Mouse (Mus musculus) common myeloid progenitor, adult 5-6 weeks (primary cell): ENCODE measurements around the gene Cacnb1. TPM values are rescaled to one million over a fixed set of nuclear protein-coding genes. Genes with fewer than 3 reads are reported as not detected.

Experiments
- ATAC-seq: replicated peaks from 2 replicates; pipeline ENCODE4 v1.8.0; 2016; ENCODE audit warnings: low read depth, mild to moderate bottlenecking, moderate TSS enrichment, inconsistent platforms; ENCODE audit not compliant: poor library complexity, severe bottlenecking
- total RNA-seq: library from RNA; stranded (forward); fragments of 200-1000, 187-1606 nt; gene quantifications from 2 replicates; pipeline ENCODE4 v1.2.3, GENCODE M21; 2017

Gene Cacnb1
- total RNA-seq: not detected in 2 replicates

DNA sequence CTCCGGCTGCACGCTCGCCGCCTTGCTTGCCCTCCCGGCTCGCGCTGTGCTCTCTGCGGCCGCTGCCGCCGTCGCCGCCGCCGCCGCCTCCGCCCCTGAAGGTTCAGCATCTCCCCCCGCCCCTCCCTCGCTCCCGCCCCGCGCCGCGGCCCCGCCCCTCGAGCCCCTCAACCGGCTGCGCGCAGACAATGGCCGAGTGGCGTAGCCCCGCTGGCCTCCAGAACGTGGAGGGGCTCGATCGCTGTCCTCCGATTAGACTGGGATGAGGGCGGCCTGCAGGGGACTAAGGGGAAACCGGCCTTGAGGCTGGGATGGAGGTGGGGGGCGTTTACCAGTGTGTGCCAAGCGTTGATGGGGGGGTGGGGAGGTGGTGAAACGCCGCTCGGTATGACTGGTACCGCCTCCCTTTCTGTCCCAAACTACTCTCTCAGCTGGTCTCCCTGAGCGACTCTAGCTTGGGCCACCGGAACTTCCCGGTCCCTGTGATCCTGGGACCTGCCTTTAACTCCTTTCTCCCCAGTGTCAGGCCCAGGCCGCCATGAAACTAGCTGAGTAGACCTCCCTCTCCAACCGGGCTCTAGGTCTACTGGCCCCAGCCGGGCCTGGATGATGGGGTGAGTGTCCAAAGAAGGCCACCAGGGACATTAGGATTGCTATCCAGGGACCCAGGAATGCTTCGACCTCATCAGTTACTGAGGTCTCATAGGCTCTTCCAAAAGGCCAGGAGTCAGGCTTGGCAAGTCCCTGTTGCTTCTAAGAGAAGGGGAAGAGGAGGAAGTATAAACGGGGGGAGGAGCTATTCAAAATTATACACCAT, at the start of gene Cacnb1:
Gene Cacnb1 (minus strand): TSS at position 480 of the 817 bp plus-strand sequence.
- ATAC-seq: 0 out of 2 replicates have a peak, but pooled peaks have one; percentile 7

DNA sequence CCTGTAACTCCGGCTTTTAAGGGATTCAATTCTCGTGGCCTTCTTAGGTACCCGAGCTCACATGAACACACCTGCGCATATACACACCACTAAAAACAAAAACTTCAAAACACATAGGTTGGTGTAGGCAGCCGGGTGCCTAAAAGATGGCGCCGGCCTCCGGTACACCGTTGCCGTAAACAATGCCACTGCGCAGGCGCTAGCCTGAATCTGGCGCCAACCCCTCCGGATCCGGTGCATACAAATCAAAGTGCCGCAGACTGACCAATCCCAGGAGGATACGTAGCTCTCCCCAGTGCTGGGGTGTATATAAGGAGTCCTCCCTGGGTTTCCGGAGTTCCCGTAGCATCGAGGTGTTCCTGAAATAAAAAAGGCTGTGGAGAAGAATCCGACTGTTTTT, 44.4 kb upstream of the Cacnb1 start:
- ATAC-seq: no peak

DNA sequence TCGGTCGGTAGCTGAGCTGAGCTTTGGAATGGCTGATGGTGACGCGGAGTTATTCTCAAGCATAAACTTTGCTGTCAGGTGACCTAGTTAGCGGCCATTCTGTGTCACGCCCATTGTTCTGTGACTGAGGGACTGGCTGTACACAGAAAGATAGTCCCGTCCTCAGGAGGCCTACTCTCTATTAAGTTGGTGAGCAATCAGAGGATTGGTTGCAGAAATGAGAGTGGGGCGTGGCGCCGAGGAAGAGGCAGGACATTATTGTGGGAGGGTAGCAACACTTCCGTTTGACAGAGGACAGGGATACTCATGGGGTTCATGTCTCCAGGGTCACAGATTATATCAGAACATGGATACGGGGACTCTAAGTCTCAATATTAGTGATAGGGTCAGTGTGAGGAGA, 43.4 kb upstream of the Cacnb1 start:
- no peak for ATAC-seq

DNA sequence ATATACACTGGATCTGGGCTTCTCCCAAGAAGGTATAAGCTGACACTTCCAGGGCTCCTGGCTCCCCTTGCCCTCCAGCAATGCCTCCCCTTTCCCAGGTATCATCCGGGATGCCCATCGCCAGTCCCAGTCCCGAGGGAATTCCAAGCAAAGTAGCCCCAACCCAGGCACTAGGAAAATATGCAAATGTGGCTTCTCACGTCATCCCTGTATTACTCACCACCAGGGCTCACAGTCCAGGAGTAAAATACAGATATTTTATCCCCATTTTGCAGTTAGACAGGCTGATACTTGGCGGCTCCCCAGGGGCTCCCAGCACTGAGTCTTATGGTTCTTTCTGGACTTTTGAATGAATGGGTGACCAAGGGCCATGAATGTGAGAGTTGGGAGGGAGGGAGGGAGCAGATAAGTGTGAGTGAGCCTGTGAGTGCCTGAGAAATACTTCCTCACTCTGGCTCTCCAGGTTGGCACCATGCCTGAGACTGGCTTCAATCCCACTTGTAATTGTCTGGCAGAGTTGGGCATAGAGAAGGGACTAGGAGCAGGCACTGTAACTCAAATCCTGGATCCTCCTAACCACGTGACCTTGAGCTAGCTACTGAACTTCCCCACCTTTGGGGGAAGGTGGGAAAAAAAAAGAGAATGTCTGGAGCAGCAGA, 39.2 kb upstream of the Cacnb1 start:
- no peak for ATAC-seq

DNA sequence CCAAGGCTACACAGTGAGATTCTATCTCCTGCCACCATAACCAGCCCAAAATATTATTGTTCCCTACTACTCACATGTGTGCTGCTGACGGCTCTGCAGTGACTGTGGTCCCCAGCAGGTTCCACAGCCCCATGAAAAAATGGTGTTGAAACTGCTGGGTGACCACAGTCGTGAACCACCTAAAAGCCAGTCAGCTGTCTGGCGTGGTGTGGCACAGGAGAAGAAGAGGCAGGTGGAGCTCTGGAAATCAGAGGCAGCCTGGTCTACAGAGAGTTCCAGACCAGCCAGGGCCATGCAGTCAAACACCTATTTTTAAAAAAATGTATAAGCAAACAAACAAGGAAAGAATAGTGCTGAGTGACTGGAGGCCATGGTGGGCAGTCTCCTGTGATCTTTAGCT, 38.6 kb upstream of the Cacnb1 start:
- ATAC-seq: no peak

DNA sequence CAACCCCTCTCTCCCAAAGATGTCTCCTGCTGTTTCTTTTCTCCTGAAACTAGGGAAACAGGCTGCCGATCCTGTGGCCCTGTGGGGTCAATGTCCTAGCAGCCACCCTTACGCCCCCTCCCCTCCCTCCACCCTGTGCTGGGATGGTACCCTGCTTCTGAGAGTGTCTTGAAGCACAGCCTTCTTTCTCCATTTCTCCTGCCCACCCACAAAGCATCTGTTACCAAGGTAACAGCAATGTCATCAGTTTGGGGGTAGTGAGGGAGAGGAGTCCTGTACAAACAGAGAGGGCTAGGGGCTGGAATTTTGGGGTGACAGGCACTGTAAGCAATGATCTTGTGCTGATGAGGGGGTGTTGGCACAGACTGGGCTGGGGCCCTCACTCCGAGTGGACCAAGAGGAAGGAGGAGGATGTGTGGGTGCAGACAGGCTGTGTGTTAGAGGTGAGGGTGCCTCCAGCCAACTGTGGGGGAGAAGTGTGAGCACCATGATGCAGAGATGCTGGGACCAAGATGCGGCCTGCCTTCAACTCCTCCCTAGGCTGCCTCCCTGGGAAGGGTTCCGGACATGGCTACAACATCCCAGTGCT, 37.4 kb upstream of the Cacnb1 start:
- no peak for ATAC-seq

DNA sequence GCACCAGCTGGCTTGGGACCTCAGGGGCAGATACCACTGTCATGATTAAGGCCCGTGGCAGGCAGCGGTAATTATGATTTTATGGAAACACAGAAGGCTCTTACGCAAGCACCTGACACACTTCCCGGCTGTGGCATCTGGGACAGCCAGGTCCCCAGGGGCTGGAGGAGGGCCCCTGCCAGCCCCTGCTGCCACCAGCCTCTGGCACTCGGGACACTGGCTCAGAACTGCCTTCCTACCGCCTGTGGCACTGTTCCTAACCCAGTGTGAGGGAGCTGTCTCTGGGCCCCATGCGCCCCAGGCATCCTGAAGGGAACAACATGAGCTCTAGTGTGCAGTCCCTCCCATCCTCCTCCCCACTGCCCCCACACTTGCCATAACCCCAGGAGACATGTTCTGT, 36.8 kb upstream of the Cacnb1 start:
- ATAC-seq: no peak

DNA sequence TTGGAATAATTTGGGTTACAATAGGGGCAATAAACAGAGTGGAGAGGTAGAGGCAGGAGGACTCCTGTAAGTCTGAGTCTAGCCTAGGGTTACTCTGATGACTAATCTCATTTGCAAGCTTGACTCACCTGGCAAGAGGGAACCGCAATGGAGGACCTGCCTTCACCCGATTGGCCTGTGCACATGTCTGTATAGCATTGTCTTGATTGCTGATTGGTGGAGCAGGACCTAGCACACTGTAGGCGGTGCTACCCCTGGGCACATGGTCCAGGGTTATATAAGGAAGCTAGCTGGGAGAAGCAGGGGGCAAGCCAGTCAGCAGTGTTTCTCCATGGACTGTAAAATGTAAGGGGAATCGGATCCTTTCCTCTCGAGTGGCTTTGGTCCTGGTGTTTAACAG, 35.2 kb upstream of the Cacnb1 start:
- peak; percentile 56; the same call in 1 of the 2 replicates for ATAC-seq

DNA sequence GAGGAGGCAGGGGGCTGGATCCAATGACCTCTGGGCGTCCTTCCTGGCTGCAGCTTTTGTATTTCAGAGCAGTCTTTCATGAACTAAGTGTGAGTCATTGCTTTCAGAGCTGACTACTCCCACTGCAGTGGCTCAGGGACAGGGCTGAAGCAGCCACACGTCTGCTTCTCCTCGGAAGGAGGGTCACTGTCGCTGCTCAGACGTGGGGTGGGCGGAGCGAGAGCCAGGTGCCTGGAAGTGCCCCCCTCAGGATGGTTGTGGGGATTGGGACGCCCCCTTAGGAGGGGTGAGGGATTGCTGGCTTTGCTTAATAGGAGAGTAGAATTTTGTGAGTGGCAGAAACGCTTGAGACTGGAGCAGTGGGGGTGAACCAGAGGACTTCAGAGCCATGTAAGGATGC, 34.6 kb upstream of the Cacnb1 start:
- 0 out of 2 replicates have a peak, but pooled peaks have one; percentile 11 for ATAC-seq

DNA sequence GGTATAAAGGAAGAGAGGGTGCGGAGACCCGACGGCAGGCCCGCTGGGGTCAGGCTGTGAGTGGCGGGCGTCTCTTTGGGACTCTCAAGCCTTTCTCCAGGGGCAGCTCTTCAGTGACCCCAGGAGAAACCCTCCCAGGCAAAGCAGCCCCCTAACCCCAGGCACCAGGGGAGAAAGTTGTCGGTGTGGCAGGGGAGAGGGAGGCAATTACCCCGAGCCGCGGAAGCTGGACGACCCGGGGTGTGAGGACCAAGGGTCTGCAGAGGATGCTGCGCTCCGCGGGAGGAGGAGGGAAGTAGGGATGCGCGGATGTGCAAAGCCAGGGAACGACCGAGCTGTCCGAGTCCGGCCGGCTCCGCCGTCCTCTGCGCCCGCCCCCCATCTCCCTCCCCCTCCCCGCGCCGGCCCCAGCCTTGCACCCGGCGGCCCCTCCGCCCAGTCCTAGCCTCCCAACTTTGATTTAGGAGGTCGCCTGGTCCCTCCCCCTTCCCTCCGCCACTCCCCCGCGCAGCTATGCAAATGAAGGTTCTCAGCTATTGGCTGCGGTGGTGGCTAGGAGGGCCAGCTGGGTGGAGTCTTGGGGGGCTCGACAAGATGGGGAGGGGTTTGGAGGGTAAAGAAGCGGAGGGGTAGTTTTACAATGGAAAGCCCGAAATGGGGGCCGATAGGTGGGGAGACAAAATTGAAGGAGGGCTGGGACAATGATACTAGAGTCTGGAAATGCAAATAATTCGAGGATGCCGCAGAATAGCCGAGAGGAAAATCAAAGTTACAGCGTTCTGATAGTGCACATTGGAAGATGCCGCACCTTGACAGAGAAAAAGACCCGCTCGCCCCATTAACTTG, 30.4 kb upstream of the Cacnb1 start, which contains the start of gene Stac2:
Gene Stac2 (minus strand): TSS at position 474 of the 846 bp plus-strand sequence.
- ATAC-seq: 0 out of 2 replicates have a peak, but pooled peaks have one; percentile 37

DNA sequence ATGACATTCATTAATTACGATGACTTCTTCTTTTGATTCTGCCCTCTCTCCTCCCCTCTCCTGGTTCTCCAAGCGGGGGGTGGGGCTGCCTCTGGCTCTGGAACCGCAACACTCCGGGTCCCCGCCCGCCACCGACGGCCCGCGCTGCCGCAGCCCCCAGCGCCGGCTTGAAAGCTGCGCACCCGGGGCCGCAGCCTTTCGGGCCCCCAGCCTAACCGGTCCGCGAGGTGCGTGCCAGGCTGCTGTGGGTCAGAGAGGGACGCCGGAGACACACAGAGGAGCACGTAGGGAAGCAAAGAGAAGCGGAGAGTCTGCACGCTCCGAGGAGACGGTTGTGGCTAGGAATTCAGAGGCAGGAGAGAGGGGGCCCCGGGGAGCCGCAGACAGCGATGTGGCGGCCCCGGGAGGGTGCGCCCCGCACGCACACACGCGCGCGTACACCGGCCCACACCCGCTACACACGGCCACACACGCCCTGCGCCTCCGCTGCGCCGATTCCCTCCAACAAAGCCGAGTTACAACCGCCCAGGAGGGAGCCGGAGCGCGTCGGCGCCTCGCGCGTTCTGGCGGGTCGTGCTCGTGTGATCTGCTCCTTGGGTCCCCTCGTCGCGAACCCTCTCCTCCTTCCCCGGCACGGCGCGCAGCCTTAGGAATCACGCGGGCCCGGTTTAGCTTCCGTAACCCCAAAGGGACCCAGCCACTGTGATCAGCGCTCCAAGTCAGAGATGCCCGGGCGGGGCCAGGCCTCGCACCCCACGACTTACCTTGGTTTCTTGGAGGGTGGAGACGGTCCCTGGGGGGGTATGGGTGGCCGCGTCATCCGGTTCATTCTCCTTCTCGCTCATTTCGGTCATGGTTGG, 29.5 kb upstream of the Cacnb1 start:
- no peak for ATAC-seq

DNA sequence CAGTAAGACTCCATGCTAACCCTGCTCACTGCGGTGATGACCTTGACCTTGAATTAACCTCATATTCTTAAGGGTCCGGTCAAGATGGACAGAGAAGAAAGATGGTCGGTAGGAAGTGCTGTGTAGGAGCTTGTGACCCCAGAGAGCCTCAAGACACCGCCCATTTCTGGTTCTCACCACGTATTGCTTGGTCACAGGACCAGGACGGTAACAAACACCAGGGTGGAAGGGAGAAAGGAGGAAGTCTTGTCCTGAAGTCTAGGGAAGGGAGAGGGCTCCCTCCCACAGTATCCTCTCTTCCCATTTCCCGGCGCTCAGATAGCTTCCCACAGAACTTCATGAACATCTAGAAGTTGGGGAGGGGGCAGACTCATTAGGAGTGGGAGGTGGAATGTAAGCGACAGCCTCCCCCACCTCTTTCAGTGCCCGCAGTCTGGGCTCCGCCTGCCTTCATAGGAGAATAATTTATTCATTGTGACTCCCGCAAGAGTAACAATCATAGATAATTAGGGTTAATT, 28.8 kb upstream of the Cacnb1 start:
- ATAC-seq: peak; percentile 41; the same call in 1 of the 2 replicates

DNA sequence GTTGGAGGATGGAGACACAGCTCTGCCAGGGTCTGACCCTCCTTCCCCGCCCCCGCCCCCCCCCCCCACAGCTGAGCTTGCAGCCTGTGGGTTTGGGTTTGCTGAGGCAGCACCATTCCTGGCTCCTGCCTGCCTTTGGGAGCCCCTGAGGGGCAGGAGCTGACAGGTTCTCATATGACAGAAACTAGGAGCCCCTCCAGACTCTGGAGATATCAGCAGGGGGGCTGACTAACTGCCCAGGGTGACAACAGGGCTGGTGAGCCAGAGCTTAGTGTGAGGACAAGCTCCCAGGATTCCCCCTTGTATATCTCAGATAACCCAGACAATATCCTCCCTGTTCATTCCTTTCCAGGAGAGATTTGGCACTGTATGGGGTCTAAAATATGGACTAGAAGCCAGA, 28.1 kb upstream of the Cacnb1 start:
- ATAC-seq: no peak

DNA sequence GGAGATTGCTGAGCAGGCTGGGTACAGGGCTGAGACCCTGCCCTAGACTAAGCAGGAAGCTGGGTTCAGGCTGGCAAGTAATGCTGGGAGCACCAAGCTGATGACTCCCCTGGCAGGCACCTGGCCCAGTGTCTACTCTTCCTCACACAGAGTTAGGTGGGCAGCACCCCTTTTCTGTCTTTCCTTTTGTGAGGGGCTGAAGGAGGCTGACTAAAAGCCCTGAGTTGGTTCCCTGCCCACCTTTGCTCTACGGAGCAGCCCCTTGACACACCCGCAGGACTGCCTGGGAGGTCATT, 27.6 kb upstream of the Cacnb1 start:
- no peak for ATAC-seq

DNA sequence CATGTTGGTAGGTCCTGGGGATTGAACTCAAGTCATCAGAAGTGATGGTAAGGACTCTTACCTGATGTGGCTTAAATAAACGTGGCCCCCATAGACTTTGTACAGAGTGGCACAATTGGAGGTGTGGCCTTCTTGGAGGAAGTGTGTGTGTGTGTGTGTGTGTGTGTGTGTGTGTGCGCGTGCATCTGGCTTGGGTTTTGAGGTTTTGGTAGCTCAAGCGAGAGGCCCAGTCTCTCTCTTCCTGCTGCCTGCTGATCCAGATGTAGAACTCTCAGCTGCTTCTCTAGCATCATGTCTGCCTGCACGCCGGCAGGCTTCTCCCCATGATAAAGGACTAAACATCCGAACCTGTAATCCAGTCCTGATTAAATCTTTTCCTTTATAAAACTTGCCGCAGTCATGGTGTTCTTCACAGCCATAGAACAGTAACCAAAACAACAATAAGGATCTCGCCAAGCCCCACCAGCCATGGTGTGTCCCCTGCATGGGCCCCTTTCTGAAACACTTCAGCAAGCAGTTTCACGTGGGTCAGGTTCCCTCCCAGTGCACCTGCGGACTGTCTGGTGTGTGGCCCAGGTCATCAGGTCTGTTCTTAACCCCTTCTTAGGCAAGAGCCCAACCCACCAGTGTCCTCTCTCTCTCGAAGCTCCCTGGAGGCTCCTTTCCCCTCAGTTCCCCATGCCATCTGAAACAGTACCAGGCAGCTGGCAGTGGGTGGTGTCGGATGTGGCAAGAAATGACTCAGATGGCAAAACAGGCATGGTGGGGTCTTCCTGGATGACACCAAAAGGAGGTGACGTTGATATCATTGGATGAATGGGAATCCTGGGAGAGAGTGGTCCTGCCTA, 27.1 kb upstream of the Cacnb1 start:
- peak; percentile 35; the same call in 1 of the 2 replicates for ATAC-seq

DNA sequence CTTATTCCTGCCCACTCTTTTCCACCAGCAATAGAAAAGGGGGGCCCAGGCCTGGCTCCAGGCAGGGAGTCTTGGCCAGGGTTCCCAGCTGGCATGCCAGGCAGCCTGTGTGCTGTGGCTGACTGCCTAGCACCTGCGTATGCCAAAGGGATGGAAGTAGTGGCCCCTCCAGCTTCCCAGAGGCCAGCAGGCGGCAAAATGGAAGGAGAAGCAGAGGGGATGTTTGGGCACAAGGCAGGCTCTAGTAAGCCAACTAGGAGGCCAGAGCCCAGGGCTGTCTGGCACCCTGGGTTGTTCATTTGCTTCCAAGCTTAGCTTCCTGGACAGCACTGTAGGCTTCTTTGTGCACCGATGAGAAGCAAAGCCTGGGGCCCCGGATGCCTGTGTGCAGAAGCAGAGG, 24.9 kb upstream of the Cacnb1 start:
- no peak for ATAC-seq

DNA sequence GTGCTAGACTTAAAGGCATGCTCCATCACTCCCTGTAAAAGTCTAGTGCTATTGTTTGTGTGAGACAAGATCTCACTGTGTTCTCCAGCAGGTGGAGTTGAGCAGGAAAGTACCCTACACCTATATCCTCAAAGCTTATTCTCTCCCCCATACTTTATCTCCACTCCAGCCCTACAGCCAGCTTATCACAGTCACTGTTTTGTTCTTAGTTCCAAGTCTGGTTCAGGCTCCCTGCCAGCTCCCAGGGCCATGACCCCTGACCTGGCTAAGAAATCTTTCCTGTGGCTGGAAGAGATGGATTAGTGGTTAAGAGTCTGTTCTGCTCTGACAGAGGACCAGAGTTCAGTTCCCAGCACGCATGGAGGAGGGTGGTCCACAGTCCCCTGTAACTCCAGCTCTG, 23.6 kb upstream of the Cacnb1 start:
- no peak for ATAC-seq

DNA sequence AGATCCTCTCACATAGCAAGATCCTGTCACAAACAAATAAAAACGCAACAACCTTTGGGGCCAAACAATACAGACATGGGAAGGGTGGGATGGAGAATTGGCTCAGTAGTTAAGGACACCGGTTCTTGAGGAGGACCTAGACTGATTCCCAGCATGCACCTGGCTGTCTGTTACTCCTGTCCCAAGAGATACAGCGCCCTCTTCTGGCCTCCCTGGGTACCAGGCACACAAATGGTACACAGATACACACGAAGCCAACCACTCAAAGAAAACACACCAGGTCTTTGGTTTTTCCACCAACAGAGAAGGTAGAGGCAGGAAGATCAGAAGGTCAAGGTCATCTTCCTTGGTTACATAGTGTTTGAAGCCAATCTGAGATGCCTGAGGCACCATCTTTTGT, 22.8 kb upstream of the Cacnb1 start:
- no peak for ATAC-seq
